Mouse (Mus musculus): ENCODE data around the gene Itpkc. TPM values are rescaled to one million over a fixed set of nuclear protein-coding genes. Genes with fewer than 3 reads are reported as not detected.
"Not testable (repeated sequence)": the region's sequence is repeated elsewhere in the genome, so short reads cannot be mapped to it uniquely, and the experiment has no call there.

Gene Itpkc
- total RNA-seq (2022): 10 to 100 TPM; 15.5 to 17.2 (median 16.2) TPM

DNA sequence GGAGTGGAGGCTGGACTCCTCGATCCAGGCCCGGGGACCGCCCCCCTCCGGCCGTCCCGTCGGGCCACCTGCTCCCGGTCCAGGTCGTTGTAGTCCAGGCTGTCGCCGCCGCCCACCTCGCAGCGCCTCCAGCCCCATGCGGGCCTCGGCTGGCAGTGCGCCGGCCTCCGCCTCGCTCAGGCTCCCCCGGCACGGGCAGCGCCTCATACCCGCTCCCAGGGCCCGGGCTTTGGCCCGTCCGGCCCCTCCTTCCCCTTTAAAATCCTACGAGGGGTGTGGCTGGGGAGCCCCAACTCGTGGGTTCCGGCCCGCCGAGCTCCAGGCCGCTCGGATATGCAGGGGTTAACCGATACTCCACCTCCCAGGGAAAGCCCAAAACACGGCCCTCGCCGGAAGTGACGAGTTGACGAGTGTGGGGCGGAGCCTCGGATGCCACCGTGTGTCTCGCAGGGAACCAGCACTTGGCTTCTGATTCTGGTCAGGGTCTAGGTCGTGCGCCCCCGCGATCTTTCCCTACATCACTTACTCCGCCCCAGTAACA lies at the start of gene Itpkc:
Gene Itpkc, minus strand, starts transcription at position 381 of the 541 bp plus-strand sequence.
- peak; percentile 90 for DNase-seq

- DNase-seq: no peak
Observed at GRCm38 (mm10) chr7:27277191-27277590, 48.7 kb upstream of the Itpkc start.

- DNase-seq: no peak
Observed at GRCm38 (mm10) chr7:27276021-27276420, 47.6 kb upstream of the Itpkc start.

DNA sequence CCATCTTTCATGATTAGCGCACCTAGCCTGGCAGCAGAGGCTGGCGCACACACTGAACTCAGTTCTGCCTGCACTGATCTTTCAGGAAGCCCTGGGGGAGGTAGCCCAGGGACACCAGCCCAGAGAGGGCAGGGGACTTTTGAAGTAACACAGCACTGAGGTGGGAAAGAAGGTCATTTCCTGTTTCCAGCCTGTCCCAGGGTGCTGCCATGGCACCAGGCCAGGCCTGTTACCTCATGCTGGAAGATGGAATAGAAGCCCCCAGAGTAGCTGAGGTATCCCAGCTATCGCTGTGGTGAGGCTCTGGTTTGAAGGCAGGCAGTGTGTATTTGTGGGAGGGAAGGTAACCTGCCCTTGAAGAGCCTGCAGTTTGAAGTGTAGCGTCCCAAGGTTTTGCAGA lies 46.5 kb upstream of the Itpkc start:
- no peak for DNase-seq

- DNase-seq: no peak
Observed at GRCm38 (mm10) chr7:27273739-27274351, 45.4 kb upstream of the Itpkc start.

GRCm38 (mm10) chr7:27271423-27271822 lies 43.0 kb upstream of the Itpkc start:
- no peak for DNase-seq

DNA sequence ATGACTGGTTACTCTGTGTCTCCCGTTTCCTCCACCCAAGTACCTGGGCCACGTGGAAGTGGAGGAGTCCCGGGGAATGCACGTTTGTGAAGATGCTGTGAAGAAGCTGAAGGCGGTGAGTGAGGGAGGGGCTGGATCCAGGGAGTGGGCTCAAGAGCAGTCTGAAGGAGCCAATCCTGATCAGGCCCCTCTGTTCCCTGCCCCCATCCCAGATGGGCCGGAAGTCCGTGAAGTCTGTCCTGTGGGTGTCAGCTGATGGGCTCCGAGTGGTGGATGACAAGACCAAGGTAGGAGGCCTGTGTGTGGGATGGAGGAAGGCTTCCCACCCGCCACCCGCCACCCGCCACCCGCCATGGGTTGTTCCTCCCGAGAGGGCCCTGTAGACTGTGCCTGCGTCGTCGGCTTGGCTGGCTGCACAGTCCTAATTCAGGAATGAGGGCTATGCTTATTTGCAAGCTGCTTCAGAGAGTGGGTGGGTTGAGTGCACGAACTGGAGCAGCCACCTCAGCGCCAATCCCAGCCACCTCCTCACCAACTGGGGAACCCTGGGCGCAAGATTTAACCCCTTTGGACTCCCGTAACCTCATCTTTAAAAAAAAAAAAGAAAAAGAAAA lies 38.2 kb upstream of the Itpkc start:
- no peak for DNase-seq

DNA sequence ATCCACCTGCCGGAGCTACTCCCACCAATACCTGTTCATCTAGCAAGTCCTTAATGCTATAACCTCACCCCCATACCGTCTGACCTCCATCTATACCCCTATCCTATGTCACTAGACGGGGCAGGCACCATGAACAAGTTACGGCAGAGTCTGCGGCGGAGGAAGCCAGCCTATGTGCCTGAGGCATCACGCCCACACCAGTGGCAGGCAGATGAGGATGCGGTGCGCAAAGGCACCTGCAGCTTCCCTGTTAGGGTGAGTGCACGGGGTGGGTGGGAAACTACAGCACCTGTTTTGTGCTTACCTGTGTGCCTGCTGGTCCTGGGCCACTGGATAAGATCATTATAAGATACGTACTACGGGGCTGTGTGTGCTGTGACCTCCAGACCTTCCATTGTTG lies 36.3 kb upstream of the Itpkc start:
- DNase-seq: no peak

DNA sequence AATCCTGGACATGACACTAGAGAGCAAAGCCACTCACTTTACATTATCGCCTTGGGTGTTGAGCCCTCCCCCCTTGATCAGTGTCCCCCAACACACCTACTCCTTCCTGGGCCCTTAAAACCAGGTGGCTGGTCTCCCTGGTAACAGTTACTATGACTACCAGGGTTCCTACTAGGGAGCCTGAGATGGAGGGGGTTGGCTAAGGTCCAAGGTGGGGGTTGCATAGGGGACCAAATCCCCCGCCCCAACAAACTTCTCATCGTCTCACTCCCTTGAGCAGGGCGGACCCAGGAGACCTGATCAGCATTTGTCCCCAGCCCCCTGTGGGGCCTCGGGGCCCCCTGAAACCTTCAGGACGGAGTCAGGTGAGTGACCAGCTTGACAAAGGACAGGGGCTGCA lies 33.4 kb upstream of the Itpkc start:
- no peak for DNase-seq

- no peak for DNase-seq
Observed at GRCm38 (mm10) chr7:27260856-27261255, 32.4 kb upstream of the Itpkc start.

- no peak for DNase-seq
Observed at GRCm38 (mm10) chr7:27259771-27260170, 31.3 kb upstream of the Itpkc start.

GRCm38 (mm10) chr7:27259271-27259721 lies 30.8 kb upstream of the Itpkc start:
- no peak for DNase-seq

DNA sequence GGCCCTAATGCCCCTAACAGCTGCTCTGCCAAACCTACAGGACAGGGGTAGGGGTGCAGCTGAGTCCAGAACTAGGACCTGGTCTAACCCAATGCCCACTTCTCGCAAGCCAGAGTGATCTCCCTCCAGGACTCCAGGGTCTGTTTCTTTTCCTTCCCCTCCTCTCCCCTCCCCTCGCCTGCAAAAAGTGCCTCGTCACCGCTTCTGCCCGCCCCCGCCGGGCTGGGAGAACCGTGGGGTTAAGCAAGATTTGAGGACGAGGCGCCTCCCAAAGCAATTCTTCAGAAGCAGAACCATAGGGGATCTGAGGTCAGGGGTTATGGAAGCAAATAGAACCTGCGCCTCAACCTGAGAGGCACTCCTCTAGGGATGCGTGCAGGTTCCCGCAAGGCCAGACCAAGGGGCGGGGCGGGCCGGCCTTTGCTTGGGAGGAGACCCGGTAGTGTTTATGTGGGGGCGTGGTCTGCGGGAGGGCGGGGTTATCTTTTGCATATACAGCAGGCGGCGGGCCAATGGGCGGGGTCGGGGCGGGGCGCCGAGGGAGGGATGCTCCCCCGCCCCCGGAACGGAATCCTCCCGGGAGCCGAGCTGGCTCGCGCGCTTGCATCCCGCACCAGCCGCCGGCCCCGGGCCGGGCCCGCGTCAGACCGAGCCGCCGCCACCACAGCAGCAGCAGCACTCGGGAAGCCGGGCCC lies 29.9 kb upstream of the Itpkc start, which contains the start of gene Numbl:
Gene Numbl, plus strand, starts transcription at position 229 of the 695 bp plus-strand sequence.
- peak; percentile 92 for DNase-seq

- no peak for DNase-seq
Observed at GRCm38 (mm10) chr7:27257852-27258204, 29.4 kb upstream of the Itpkc start.

- peak; percentile 44 for DNase-seq
Observed at GRCm38 (mm10) chr7:27257046-27257851, 28.8 kb upstream of the Itpkc start.

- no peak for DNase-seq
Observed at GRCm38 (mm10) chr7:27255721-27256120, 27.3 kb upstream of the Itpkc start.

DNA sequence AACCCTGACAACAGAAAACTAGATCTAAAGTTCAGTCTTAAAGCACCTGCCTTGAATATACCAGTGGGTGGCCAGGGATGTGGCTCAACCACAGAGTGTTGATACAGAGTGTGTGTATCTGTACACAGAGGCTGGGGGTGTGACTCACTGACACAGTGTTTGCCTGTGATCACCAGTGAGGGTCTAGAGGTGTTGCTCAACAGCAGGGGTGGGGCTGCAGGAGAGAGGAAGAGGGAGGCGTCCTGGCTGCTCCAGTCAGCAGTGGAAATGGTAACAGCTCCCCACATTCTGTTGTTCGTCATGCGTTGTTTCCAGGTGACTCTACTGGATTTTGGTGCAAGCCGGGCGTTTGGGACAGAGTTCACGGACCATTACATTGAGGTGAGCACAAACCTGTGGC lies 23.5 kb upstream of the Itpkc start:
- DNase-seq: no peak

DNA sequence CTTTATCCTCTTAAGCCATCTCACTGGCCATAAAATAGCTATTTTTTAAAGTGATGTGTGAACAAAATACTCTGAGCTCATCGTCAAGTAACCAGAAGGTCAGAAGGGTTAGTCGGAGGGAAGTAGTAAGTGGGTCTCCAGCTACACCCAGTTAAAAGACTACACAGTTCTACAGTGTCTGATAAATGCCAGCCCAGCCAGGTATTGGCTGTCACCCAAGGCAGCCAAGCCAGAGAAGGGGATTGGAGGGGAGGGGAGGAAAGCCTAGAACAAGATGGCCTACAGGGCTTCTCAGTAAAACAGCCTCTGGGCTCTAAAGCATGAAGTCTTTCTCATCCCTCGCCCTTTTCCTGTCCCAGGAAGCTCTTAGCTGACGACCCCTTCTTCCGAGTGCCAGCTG lies 21.5 kb upstream of the Itpkc start:
- DNase-seq: no peak

- no peak for DNase-seq
Observed at GRCm38 (mm10) chr7:27249146-27249545, 20.7 kb upstream of the Itpkc start.

DNA sequence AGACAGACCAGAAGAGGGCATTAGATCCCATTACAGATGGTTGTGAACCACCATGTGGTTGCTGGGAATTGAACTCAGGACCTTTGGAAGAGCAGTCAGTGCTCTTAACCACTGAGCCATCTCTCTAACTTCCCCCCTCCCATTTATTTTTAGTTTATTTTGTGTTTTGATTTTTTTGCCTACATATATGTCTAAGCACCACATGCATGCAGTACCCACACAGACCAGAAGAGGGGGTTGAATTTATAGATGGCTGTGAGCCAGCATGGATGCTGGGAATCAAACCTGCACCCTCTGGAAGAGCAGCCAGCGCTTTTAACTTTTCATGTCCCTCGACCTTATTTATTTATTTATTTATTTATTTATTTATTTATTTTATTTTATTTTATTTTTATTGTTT lies 15.6 kb upstream of the Itpkc start:
- not testable (repeated sequence) for DNase-seq

DNA sequence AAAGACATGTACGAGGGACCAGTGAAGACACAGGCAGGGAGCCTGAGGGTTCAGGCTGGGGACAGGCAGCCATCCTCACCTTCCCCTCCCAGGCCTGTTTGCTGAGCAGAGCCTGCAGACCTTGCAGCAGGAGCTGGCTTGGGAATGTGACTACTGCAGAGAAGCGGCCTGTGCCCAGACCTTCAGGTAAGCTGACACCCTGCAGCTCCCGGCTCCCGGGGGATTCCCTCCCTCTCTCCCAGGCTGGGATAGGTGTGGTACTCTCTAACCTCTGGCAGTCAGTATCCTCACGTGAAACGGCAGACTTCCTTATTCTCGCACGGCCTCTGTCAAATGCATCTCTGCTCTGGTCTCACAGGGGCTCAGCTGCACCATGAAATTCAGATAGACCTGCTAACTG lies 14.8 kb upstream of the Itpkc start:
- no peak for DNase-seq

GRCm38 (mm10) chr7:27238568-27238967 lies 10.1 kb upstream of the Itpkc start:
- DNase-seq: no peak

- DNase-seq: no peak
Observed at GRCm38 (mm10) chr7:27237527-27237926, 9.1 kb upstream of the Itpkc start.

Data from adrenal gland, adult 8-10 months (tissue).